Mouse (Mus musculus): ENCODE measurements around the gene Mapk8ip2. TPM values are rescaled to one million over a fixed set of nuclear protein-coding genes. Genes with fewer than 3 reads are reported as not detected.

Gene Mapk8ip2
- polyA plus RNA-seq, 1 experiment from 2014 or later, result 0.26 TPM

GRCm38 (mm10) chr15:89475293-89475600 lies 21.5 kb downstream of the Mapk8ip2 start:
- no peak for ATAC-seq (ENCODE audit: low read depth)
- Histone ChIP-seq H3K4me1 (ENCODE audit: control insufficient read depth, low read depth, low read length) (peaks cover 12% of the 10 kb centered on the region), H3K4me3 (ENCODE audit: low read depth, low read length) (peak overlapping the region; percentile 67; the same call in 1 of the 2 replicates), H3K36me3 (ENCODE audit: control insufficient read depth, insufficient read depth) (no peaks in the 10 kb centered on the region), H3K9me3 (replicated peaks; ENCODE audit: control insufficient read depth, low read length) (no peaks in the 10 kb centered on the region), H3K4me2 (ENCODE audit: low read depth, low read length) (peak overlapping the region; percentile 81; the same call in 1 of the 2 replicates), H3K27ac (ENCODE audit: low read length) (no peak overlapping the region), H3K27me3 (ENCODE audit: control insufficient read depth, insufficient read depth, low read depth, low read length) (no peaks in the 10 kb centered on the region), H3K9ac (ENCODE audit: low read depth, low read length) (no peak overlapping the region; the same call in 1 of the 2 replicates)
- 42% methylated on average over 7 of the region's 7 CpGs for WGBS (ENCODE audit: insufficient replicate concordance)

GRCm38 (mm10) chr15:89475611-89476474 lies 22.1 kb downstream of the Mapk8ip2 start:
- H3K9me3 ChIP-seq (replicated peaks; ENCODE audit: control insufficient read depth, low read length), result no peaks in the 10 kb centered on the region
- WGBS (ENCODE audit: insufficient replicate concordance), result 9% methylated on average over 44 of the region's 44 CpGs
- peak overlapping the region; percentile 58 for H3K27ac ChIP-seq (ENCODE audit: low read length)
- peak overlapping the region; percentile 67 for H3K9ac ChIP-seq (ENCODE audit: low read depth, low read length)
- peak; percentile 98 for ATAC-seq (ENCODE audit: low read depth)
- H3K36me3 ChIP-seq (ENCODE audit: control insufficient read depth, insufficient read depth), result no peaks in the 10 kb centered on the region
- peaks cover 12% of the 10 kb centered on the region for H3K4me1 ChIP-seq (ENCODE audit: control insufficient read depth, low read depth, low read length)
- H3K4me2 ChIP-seq (ENCODE audit: low read depth, low read length), result peak overlapping the region; percentile 81
- no peaks in the 10 kb centered on the region for H3K27me3 ChIP-seq (ENCODE audit: control insufficient read depth, insufficient read depth, low read depth, low read length)
- peak overlapping the region; percentile 67 for H3K4me3 ChIP-seq (ENCODE audit: low read depth, low read length)

DNA sequence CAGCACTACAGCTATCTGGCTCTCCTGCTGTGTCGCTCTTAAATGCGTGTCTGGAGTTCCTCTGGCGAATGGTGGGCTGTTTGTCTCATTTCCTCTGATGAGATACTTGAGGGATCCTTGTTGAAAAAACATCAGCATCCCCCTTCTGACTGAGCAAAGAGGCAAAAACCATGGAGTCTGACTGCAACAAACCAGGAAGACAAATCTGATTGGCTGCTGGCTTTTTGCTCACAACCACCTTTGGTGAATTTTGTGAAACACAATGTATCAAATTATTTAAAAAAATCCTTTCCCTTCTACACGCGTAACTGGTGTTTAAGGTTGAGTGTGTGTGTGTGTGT lies 22.7 kb downstream of the Mapk8ip2 start:
- 2% methylated on average over 5 of the region's 5 CpGs for WGBS (ENCODE audit: insufficient replicate concordance)

GRCm38 (mm10) chr15:89477091-89477491 lies 23.4 kb downstream of the Mapk8ip2 start, which contains the start of gene Arsa:
Gene Arsa, minus strand, starts transcription at chr15:89477425.
- H3K4me1 ChIP-seq (ENCODE audit: control insufficient read depth, low read depth, low read length), result peaks cover 12% of the 10 kb centered on the region
- peak within 1 kb of the TSS; percentile 58 for H3K27ac ChIP-seq (ENCODE audit: low read length)
- no peaks in the 10 kb centered on the region for H3K36me3 ChIP-seq (ENCODE audit: control insufficient read depth, insufficient read depth)
- peak within 1 kb of the TSS; percentile 67 for H3K4me3 ChIP-seq (ENCODE audit: low read depth, low read length)
- H3K9me3 ChIP-seq (replicated peaks; ENCODE audit: control insufficient read depth, low read length), result no peaks in the 10 kb centered on the region
- H3K27me3 ChIP-seq (ENCODE audit: control insufficient read depth, insufficient read depth, low read depth, low read length), result no peaks in the 10 kb centered on the region
- WGBS (ENCODE audit: insufficient replicate concordance), result 30% methylated on average over 9 of the region's 9 CpGs
- H3K9ac ChIP-seq (ENCODE audit: low read depth, low read length), result peak within 1 kb of the TSS; percentile 58
- no peak for ATAC-seq (ENCODE audit: low read depth)
- peak within 1 kb of the TSS; percentile 81 for H3K4me2 ChIP-seq (ENCODE audit: low read depth, low read length)

More for the DNA sequence above, 22.7 kb downstream of the Mapk8ip2 start:
- Histone ChIP-seq H3K4me3 (ENCODE audit: low read depth, low read length) (peak overlapping the region; percentile 67), H3K27ac (ENCODE audit: low read length) (peak overlapping the region; percentile 58), H3K9me3 (replicated peaks; ENCODE audit: control insufficient read depth, low read length) (no peaks in the 10 kb centered on the region), H3K36me3 (ENCODE audit: control insufficient read depth, insufficient read depth) (no peaks in the 10 kb centered on the region), H3K4me1 (ENCODE audit: control insufficient read depth, low read depth, low read length) (peaks cover 12% of the 10 kb centered on the region), H3K27me3 (ENCODE audit: control insufficient read depth, insufficient read depth, low read depth, low read length) (no peaks in the 10 kb centered on the region), H3K4me2 (ENCODE audit: low read depth, low read length) (peak overlapping the region; percentile 81), H3K9ac (ENCODE audit: low read depth, low read length) (peak overlapping the region; percentile 58)
- no peak for ATAC-seq (ENCODE audit: low read depth)

DNA sequence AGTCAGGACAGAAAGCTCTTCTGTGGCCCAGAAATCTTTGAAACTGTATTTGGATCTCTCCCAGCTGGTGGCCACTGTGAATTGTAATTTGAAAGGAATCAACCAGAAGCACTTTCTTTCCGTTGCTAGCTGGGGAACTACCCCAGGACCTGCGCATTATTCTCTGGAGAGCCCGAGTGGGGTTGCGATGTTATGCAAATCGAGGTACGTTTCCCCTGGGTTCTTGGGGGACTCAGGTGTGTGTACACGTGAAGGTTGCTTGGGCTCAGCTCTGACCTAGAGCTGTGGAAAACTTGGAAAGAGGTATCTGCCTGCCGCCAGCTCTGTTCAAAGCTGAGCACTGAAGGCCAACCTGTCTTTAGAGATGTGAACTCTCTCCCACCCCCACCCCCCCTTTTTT lies 24.1 kb downstream of the Mapk8ip2 start:
- no peak for ATAC-seq (ENCODE audit: low read depth)
- H3K9ac ChIP-seq (ENCODE audit: low read depth, low read length), result no peak overlapping the region
- H3K4me3 ChIP-seq (ENCODE audit: low read depth, low read length), result no peak overlapping the region
- WGBS (ENCODE audit: insufficient replicate concordance), result 60% methylated on average over 8 of the region's 8 CpGs
- no peak overlapping the region for H3K4me2 ChIP-seq (ENCODE audit: low read depth, low read length)
- no peaks in the 10 kb centered on the region for H3K36me3 ChIP-seq (ENCODE audit: control insufficient read depth, insufficient read depth)
- H3K4me1 ChIP-seq (ENCODE audit: control insufficient read depth, low read depth, low read length), result peaks cover 12% of the 10 kb centered on the region
- no peaks in the 10 kb centered on the region for H3K27me3 ChIP-seq (ENCODE audit: control insufficient read depth, insufficient read depth, low read depth, low read length)
- H3K9me3 ChIP-seq (replicated peaks; ENCODE audit: control insufficient read depth, low read length), result no peaks in the 10 kb centered on the region
- no peak overlapping the region for H3K27ac ChIP-seq (ENCODE audit: low read length)

DNA sequence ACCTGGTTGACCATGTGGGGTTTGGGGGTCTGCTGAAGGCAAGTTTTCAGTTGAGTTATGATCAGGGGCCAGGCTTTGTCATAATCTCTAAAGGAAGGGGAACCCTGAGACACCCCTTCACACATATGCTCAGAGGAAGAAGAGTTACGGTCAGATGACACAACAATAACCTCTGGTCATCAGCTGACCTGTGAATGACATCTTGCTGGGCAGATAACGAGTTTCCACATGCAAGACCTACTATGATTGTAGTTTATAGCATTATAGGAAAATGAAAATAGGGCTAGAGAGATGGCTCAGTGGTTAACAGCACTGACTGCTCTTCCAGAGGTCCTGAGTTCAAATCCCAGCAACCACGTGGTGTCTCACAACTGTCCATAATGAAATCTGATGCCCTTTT lies 24.9 kb downstream of the Mapk8ip2 start:
- Histone ChIP-seq H3K27me3 (ENCODE audit: control insufficient read depth, insufficient read depth, low read depth, low read length) (no peaks in the 10 kb centered on the region), H3K4me1 (ENCODE audit: control insufficient read depth, low read depth, low read length) (peaks cover 12% of the 10 kb centered on the region), H3K4me3 (ENCODE audit: low read depth, low read length) (no peak overlapping the region), H3K27ac (ENCODE audit: low read length) (no peak overlapping the region), H3K9ac (ENCODE audit: low read depth, low read length) (no peak overlapping the region), H3K36me3 (ENCODE audit: control insufficient read depth, insufficient read depth) (no peaks in the 10 kb centered on the region), H3K4me2 (ENCODE audit: low read depth, low read length) (no peak overlapping the region), H3K9me3 (replicated peaks; ENCODE audit: control insufficient read depth, low read length) (no peaks in the 10 kb centered on the region)
- 57% methylated on average over 3 of the region's 3 CpGs for WGBS (ENCODE audit: insufficient replicate concordance)
- ATAC-seq (ENCODE audit: low read depth), result no peak

GRCm38 (mm10) chr15:89480584-89480983 lies 26.9 kb downstream of the Mapk8ip2 start:
- H3K27me3 ChIP-seq (ENCODE audit: control insufficient read depth, insufficient read depth, low read depth, low read length), result no peaks in the 10 kb centered on the region
- H3K9me3 ChIP-seq (replicated peaks; ENCODE audit: control insufficient read depth, low read length), result no peaks in the 10 kb centered on the region
- no peak overlapping the region; the same call in 1 of the 2 replicates for H3K27ac ChIP-seq (ENCODE audit: low read length)
- no peak overlapping the region for H3K9ac ChIP-seq (ENCODE audit: low read depth, low read length)
- no peak overlapping the region for H3K4me3 ChIP-seq (ENCODE audit: low read depth, low read length)
- no peaks in the 10 kb centered on the region for H3K36me3 ChIP-seq (ENCODE audit: control insufficient read depth, insufficient read depth)
- H3K4me2 ChIP-seq (ENCODE audit: low read depth, low read length), result no peak overlapping the region
- peaks cover 8% of the 10 kb centered on the region for H3K4me1 ChIP-seq (ENCODE audit: control insufficient read depth, low read depth, low read length)
- no peak for ATAC-seq (ENCODE audit: low read depth)
- WGBS (ENCODE audit: insufficient replicate concordance), result 72% methylated on average over 8 of the region's 8 CpGs

DNA sequence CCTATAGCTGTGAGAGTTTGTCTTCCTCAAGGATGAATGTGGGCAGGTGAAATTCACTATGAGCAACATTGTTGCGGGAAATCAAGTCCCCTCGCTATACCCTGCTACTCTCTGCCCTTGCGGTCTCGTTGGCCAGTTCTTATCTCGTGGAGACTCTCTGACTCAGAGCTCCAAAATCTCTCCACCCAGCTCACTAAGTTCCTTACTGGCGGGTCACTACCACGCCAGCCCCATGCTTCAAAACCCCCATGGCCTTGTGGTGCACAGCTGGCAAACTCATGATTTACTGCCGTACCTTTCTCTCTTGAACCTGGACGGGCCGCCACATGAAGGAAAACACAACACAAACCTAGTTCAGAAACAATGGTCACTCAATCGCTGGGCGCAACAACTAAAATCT lies 34.5 kb downstream of the Mapk8ip2 start:
- Histone ChIP-seq H3K27me3 (ENCODE audit: control insufficient read depth, insufficient read depth, low read depth, low read length) (no peaks in the 10 kb centered on the region), H3K27ac (ENCODE audit: low read length) (no peak overlapping the region), H3K4me3 (ENCODE audit: low read depth, low read length) (no peak overlapping the region), H3K9me3 (replicated peaks; ENCODE audit: control insufficient read depth, low read length) (no peaks in the 10 kb centered on the region), H3K4me2 (ENCODE audit: low read depth, low read length) (no peak overlapping the region), H3K4me1 (ENCODE audit: control insufficient read depth, low read depth, low read length) (no peaks in the 10 kb centered on the region), H3K36me3 (ENCODE audit: control insufficient read depth, insufficient read depth) (no peaks in the 10 kb centered on the region), H3K9ac (ENCODE audit: low read depth, low read length) (no peak overlapping the region)
- ATAC-seq (ENCODE audit: low read depth), result no peak
- WGBS (ENCODE audit: insufficient replicate concordance), result 46% methylated on average over 12 of the region's 12 CpGs

DNA sequence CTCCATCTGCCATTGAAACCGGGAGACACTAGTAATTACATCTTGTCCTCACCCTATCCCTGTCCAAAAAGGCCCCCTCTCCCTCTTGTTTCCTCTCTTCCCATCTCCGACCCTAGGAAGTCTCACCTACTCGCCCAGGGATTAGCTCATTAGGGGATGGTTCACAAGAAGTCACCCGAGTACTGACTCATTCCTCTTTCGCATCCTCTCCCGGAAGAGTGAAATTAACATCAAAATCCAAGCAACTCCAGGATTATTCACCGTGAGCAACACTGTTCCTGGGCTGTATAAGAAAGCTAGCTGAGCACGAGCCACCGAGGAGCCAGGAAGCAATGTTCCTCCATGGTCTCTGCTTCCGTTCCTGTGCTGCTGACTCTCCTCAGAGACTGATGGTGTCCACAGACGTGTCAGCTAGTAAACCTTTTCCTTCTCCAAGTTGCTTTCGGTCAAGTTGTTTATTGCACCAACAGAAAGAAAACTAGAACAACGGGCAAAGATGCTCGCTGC lies 35.0 kb downstream of the Mapk8ip2 start:
- Histone ChIP-seq H3K9me3 (replicated peaks; ENCODE audit: control insufficient read depth, low read length) (no peaks in the 10 kb centered on the region), H3K4me2 (ENCODE audit: low read depth, low read length) (no peak overlapping the region), H3K9ac (ENCODE audit: low read depth, low read length) (no peak overlapping the region), H3K4me1 (ENCODE audit: control insufficient read depth, low read depth, low read length) (no peaks in the 10 kb centered on the region), H3K4me3 (ENCODE audit: low read depth, low read length) (no peak overlapping the region), H3K36me3 (ENCODE audit: control insufficient read depth, insufficient read depth) (no peaks in the 10 kb centered on the region), H3K27ac (ENCODE audit: low read length) (no peak overlapping the region), H3K27me3 (ENCODE audit: control insufficient read depth, insufficient read depth, low read depth, low read length) (no peaks in the 10 kb centered on the region)
- ATAC-seq (ENCODE audit: low read depth), result no peak
- WGBS (ENCODE audit: insufficient replicate concordance), result 48% methylated on average over 14 of the region's 14 CpGs

Measured in liver, embryonic 16.5 days (tissue).